ENCODE assay signal across 8 mouse cellular contexts in genomic region chr3:37348221-37349165, GRCm38 (mm10). TPM values are rescaled to one million over a fixed set of nuclear protein-coding genes. Genes with fewer than 3 reads are reported as not detected.
A peak's percentile ranks its signal among the peaks of the same experiment; 100 is the strongest.
DNase-seq lines count a peak whose midpoint lies in the region; ATAC-seq and TF ChIP-seq lines count a peak whose summit lies in the region.

Fgf2 (plus strand) TSS chr3:37348346.

- H3K79me3 ChIP-seq in C2C12 (ENCODE audit: low read depth), result no peaks in the 10 kb centered on the region

- 0 out of 2 replicates have a peak, but pooled peaks cover 3% of the 10 kb centered on the region for H3K4me1 ChIP-seq in forebrain, embryonic 11.5 days (replicated peaks; ENCODE audit: control insufficient read depth, insufficient read depth, low read length)
- 0 out of 2 replicates have a peak, but pooled peaks cover 6% of the 10 kb centered on the region for H3K4me1 ChIP-seq in heart, postnatal 0 days (ENCODE audit: control insufficient read depth, insufficient read depth)

- peak; percentile 37 for DNase-seq in T-cell, adult 2 months (ENCODE audit: low spot score)
- DNase-seq in forebrain, embryonic 11.5 days (ENCODE audit: low spot score), result peak; percentile 70
- DNase-seq in heart, postnatal 0 days (ENCODE audit: low spot score), result no peak
- peak; percentile 44 for DNase-seq in layer of hippocampus, adult 9-11 months
- peak; percentile 52 for DNase-seq in lung, postnatal 14 days
- DNase-seq in right cerebral cortex, postnatal 4 days, result peak; percentile 25

- H3K79me2 ChIP-seq in C2C12 (ENCODE audit: control insufficient read depth, insufficient read depth), result no peaks in the 10 kb centered on the region

- H3K9ac ChIP-seq in forebrain, embryonic 11.5 days (ENCODE audit: low read length), result peak within 1 kb of the TSS; percentile 78
- H3K9ac ChIP-seq in heart, postnatal 0 days (replicated peaks; ENCODE audit: low read depth, low read length), result peak within 1 kb of the TSS; percentile 72

- 2% methylated on average over 64 of the region's 75 CpGs for WGBS in forebrain, embryonic 11.5 days
- WGBS in heart, postnatal 0 days, result 1% methylated on average over 71 of the region's 75 CpGs

- no peak for TF ChIP-seq EP300 in heart, postnatal 0 days (IDR thresholded peaks at IDR 0.05; ENCODE audit: low read depth)

- H3K36me3 ChIP-seq in C2C12 (ENCODE audit: control insufficient read depth, insufficient read depth), result no peaks in the 10 kb centered on the region
- no peaks in the 10 kb centered on the region for H3K36me3 ChIP-seq in forebrain, embryonic 11.5 days (ENCODE audit: control insufficient read depth, insufficient read depth, low read length)
- no peaks in the 10 kb centered on the region for H3K36me3 ChIP-seq in heart, postnatal 0 days (replicated peaks; ENCODE audit: control insufficient read depth, insufficient read depth, low read length)

- peak; percentile 60 for ATAC-seq in forebrain, embryonic 11.5 days (replicated peaks; ENCODE audit: low FRiP score)
- peak; percentile 63 for ATAC-seq in heart, postnatal 0 days (ENCODE audit: insufficient read depth, low read depth)
- ATAC-seq in erythroblast, adult 5-6 weeks (replicated peaks; ENCODE audit: low FRiP score, poor library complexity, severe bottlenecking), result no peak

- no peaks in the 10 kb centered on the region for H3K27me3 ChIP-seq in C2C12 (ENCODE audit: control insufficient read depth, insufficient read depth, insufficient read length)
- peaks cover 18% of the 10 kb centered on the region; the same call in 1 of the 2 replicates for H3K27me3 ChIP-seq in forebrain, embryonic 11.5 days (ENCODE audit: control insufficient read depth, insufficient read depth, low read length)
- H3K27me3 ChIP-seq in heart, postnatal 0 days (ENCODE audit: control insufficient read depth, insufficient read depth, low read length), result peaks cover 29% of the 10 kb centered on the region

- H3K4me3 ChIP-seq in C2C12 (ENCODE audit: insufficient read depth, poor library complexity, severe bottlenecking), result peak within 1 kb of the TSS; percentile 2
- peak within 1 kb of the TSS; percentile 67 for H3K4me3 ChIP-seq in forebrain, embryonic 11.5 days (ENCODE audit: low read depth, low read length)
- peak within 1 kb of the TSS; percentile 73 for H3K4me3 ChIP-seq in heart, postnatal 0 days (ENCODE audit: low read depth, low read length)

- peak within 1 kb of the TSS; percentile 98 for H3K4me2 ChIP-seq in forebrain, embryonic 11.5 days (ENCODE audit: low read depth, low read length, severe bottlenecking)
- peak within 1 kb of the TSS; percentile 99 for H3K4me2 ChIP-seq in heart, postnatal 0 days (ENCODE audit: low read depth, low read length)

- no peaks in the 10 kb centered on the region for H3K9me3 ChIP-seq in forebrain, embryonic 11.5 days (ENCODE audit: control insufficient read depth, low read length)
- H3K9me3 ChIP-seq in heart, postnatal 0 days (replicated peaks; ENCODE audit: control insufficient read depth, low read length), result no peaks in the 10 kb centered on the region

- H3ac ChIP-seq in C2C12 (ENCODE audit: control insufficient read depth, insufficient read length, low read depth), result peak within 1 kb of the TSS; percentile 38

- no peak within 1 kb of the TSS for H3K27ac ChIP-seq in forebrain, embryonic 11.5 days (ENCODE audit: low read depth, low read length)
- H3K27ac ChIP-seq in heart, postnatal 0 days (ENCODE audit: low read depth), result peak within 1 kb of the TSS; percentile 32

- no peak for TF ChIP-seq CTCF in C2C12 (IDR thresholded peaks at IDR 0.05; ENCODE audit: control insufficient read depth, insufficient read depth, insufficient read length)
- no peak for TF ChIP-seq CTCF in heart, postnatal 0 days (IDR thresholded peaks at IDR 0.05; ENCODE audit: low read depth)

TF ChIP-seq in C2C12, 6 proteins besides CTCF, POLR2A, EP300 and RAD21:
- TF ChIP-seq CEBPB (IDR thresholded peaks at IDR 0.05; ENCODE audit: low read depth) (no peak), MYOG (IDR thresholded peaks at IDR 0.05; ENCODE audit: control insufficient read depth, extremely low read depth, insufficient read length) (no peak), MAX (IDR thresholded peaks at IDR 0.05) (no peak), USF1 (IDR thresholded peaks at IDR 0.05; ENCODE audit: low read depth) (no peak), FOSL1 (IDR thresholded peaks at IDR 0.05; ENCODE audit: insufficient read depth, low read length, poor library complexity, severe bottlenecking) (no peak), MYOD1 (IDR thresholded peaks at IDR 0.05; ENCODE audit: control insufficient read depth, insufficient read length, low read depth) (no peak)

RNA-seq across cellular contexts. Expression of gene Fgf2, which starts in this region (rescaled TPM):
- 0.49 TPM for polyA plus RNA-seq in C2C12 (2012; fragmentation: generic; extraction: Trizol)
- polyA plus RNA-seq in forebrain, embryonic 11.5 days (2014; fragmentation: Nextera tagmentation; extraction: Ambion mirVana), result 0.83 and 1.1 TPM in 2 replicates
- 2.2 and 3.4 TPM in 2 replicates for total RNA-seq in heart, postnatal 0 days (2014; rRNA removed; ENCODE audit: low replicate concordance)
- 0.86 and 1.1 TPM in 2 replicates for polyA plus RNA-seq in heart, postnatal 0 days (2015; fragmentation: Nextera tagmentation; extraction: Ambion mirVana)
- not detected in 2 replicates for total RNA-seq in erythroblast, adult 5-6 weeks (2015; ENCODE audit: low replicate concordance)
- not detected in 2 replicates for total RNA-seq in erythroblast, adult 5-6 weeks (2017; ENCODE audit: low replicate concordance)

Comparison
In these comparisons a context has a peak if more than half of its experiments do, and no peak if none do; other contexts are left out.
1. H3K4me3 ChIP-seq: peak in every context shown above with its lines; median percentile 73 in heart, postnatal 0 days; 67 in forebrain, embryonic 11.5 days; 2 in C2C12.